ENCODE assay signal across 15 mouse cellular contexts in genomic region chr3:9358111-9358510, GRCm38 (mm10).
DNase-seq lines count a peak whose midpoint lies in the region; ATAC-seq lines count a peak whose summit lies in the region.
"Had no signal": no experiment of that assay in that cellular context is flagged by ENCODE, and none has a peak within 500 bp of the region (broad histone marks: within the 10 kb centered on the region; RNA-seq: fewer than 3 reads in every experiment).

No protein-coding gene starts in this region.

- no peak overlapping the region for H3K27ac ChIP-seq in hindbrain, embryonic 13.5 days
- H3K27ac ChIP-seq in hindbrain, embryonic 10.5 days, result no peak overlapping the region
- no peak overlapping the region for H3K27ac ChIP-seq in neural tube, embryonic 11.5 days (ENCODE audit: low read depth, low read length)
- H3K27ac ChIP-seq: heart, embryonic 13.5 days; liver, embryonic 14.5 days; midbrain, embryonic 13.5 days; neural tube, embryonic 12.5 days had no signal

- H3K9me3 ChIP-seq in hindbrain, embryonic 13.5 days, result no peaks in the 10 kb centered on the region
- 0 out of 2 replicates have a peak, but pooled peaks cover 4% of the 10 kb centered on the region for H3K9me3 ChIP-seq in hindbrain, embryonic 10.5 days
- no peaks in the 10 kb centered on the region for H3K9me3 ChIP-seq in neural tube, embryonic 11.5 days (ENCODE audit: control insufficient read depth, low read length)
- H3K9me3 ChIP-seq: heart, embryonic 13.5 days; midbrain, embryonic 13.5 days; neural tube, embryonic 12.5 days had no signal

- no peak for DNase-seq in hindbrain, embryonic 10.5 days (ENCODE audit: low spot score)
- DNase-seq in ovary, postnatal 36 days (ENCODE audit: low spot score), result peak; percentile 20
- DNase-seq in ovary, postnatal 14 days (ENCODE audit: low spot score), result no peak
- DNase-seq in adrenal gland, postnatal 36 days, result peak; percentile 45 to 53
- peak; percentile 45 for DNase-seq in neural tube, embryonic 11.5 days (ENCODE audit: low spot score)
- DNase-seq in c-Kit-positive CD71-positive TER-119-positive erythroid progenitor cells, embryonic 14.5 days (ENCODE audit: low spot score), result no peak
- DNase-seq: cerebellum, adult 11-12 months; gastrocnemius, postnatal 14 days; kidney, postnatal 36 days had no signal

- no peak overlapping the region for H3K4me2 ChIP-seq in hindbrain, embryonic 13.5 days
- no peak overlapping the region for H3K4me2 ChIP-seq in neural tube, embryonic 11.5 days (ENCODE audit: low read depth)
- H3K4me2 ChIP-seq: heart, embryonic 13.5 days; midbrain, embryonic 13.5 days; neural tube, embryonic 12.5 days had no signal

- no peak overlapping the region for H3K4me3 ChIP-seq in hindbrain, embryonic 13.5 days
- no peak overlapping the region for H3K4me3 ChIP-seq in hindbrain, embryonic 10.5 days
- no peak overlapping the region for H3K4me3 ChIP-seq in neural tube, embryonic 11.5 days (ENCODE audit: low read depth, low read length)
- H3K4me3 ChIP-seq: heart, embryonic 13.5 days; midbrain, embryonic 13.5 days; neural tube, embryonic 12.5 days had no signal

- no peaks in the 10 kb centered on the region for H3K36me3 ChIP-seq in hindbrain, embryonic 13.5 days
- H3K36me3 ChIP-seq in hindbrain, embryonic 10.5 days, result no peaks in the 10 kb centered on the region
- no peaks in the 10 kb centered on the region for H3K36me3 ChIP-seq in neural tube, embryonic 11.5 days (ENCODE audit: control insufficient read depth, insufficient read depth, low read length)
- H3K36me3 ChIP-seq: heart, embryonic 13.5 days; midbrain, embryonic 13.5 days; neural tube, embryonic 12.5 days had no signal

- WGBS in hindbrain, embryonic 13.5 days, result 37% methylated on average over 12 of the region's 12 CpGs
- 66% methylated on average over 12 of the region's 12 CpGs for WGBS in hindbrain, embryonic 10.5 days
- WGBS in neural tube, embryonic 11.5 days, result 41% methylated on average over 12 of the region's 12 CpGs

- H3K27me3 ChIP-seq in hindbrain, embryonic 13.5 days, result no peaks in the 10 kb centered on the region
- H3K27me3 ChIP-seq in hindbrain, embryonic 10.5 days (ENCODE audit: insufficient read depth, poor library complexity, severe bottlenecking), result no peaks in the 10 kb centered on the region
- H3K27me3 ChIP-seq in neural tube, embryonic 11.5 days (ENCODE audit: control insufficient read depth, insufficient read depth, low read length), result no peaks in the 10 kb centered on the region
- H3K27me3 ChIP-seq: CH12.LX; heart, embryonic 13.5 days; neural tube, embryonic 12.5 days had no signal

- peak; percentile 41; the same call in 1 of the 2 replicates for ATAC-seq in hindbrain, embryonic 13.5 days (ENCODE audit: low FRiP score)
- ATAC-seq in neural tube, embryonic 11.5 days (ENCODE audit: insufficient read depth, low FRiP score, low TSS enrichment), result peak; percentile 48; the same call in 1 of the 2 replicates
- ATAC-seq: midbrain, embryonic 13.5 days had no signal

- H3K4me1 ChIP-seq in hindbrain, embryonic 13.5 days (replicated peaks), result peaks cover 9% of the 10 kb centered on the region; the same call in 1 of the 2 replicates
- H3K4me1 ChIP-seq in hindbrain, embryonic 10.5 days (replicated peaks), result peaks cover 7% of the 10 kb centered on the region; the same call in 1 of the 2 replicates
- H3K4me1 ChIP-seq in neural tube, embryonic 11.5 days (ENCODE audit: control insufficient read depth, insufficient read depth, low read length), result no peaks in the 10 kb centered on the region
- H3K4me1 ChIP-seq: midbrain, embryonic 13.5 days had no signal

- no peak overlapping the region for H3K9ac ChIP-seq in hindbrain, embryonic 13.5 days
- H3K9ac ChIP-seq in neural tube, embryonic 11.5 days (ENCODE audit: low read length), result no peak overlapping the region
- H3K9ac ChIP-seq: heart, embryonic 13.5 days; liver, embryonic 14.5 days; midbrain, embryonic 13.5 days; neural tube, embryonic 12.5 days had no signal

Comparison
In these comparisons a context has a peak if more than half of its experiments do, and no peak if none do; other contexts are left out.
1. DNase-seq: peak in ovary, postnatal 36 days (single experiment), adrenal gland, postnatal 36 days (2 of 2) and neural tube, embryonic 11.5 days (single experiment); none in hindbrain, embryonic 10.5 days (single experiment), ovary, postnatal 14 days (single experiment) and c-Kit-positive CD71-positive TER-119-positive erythroid progenitor cells, embryonic 14.5 days (single experiment).